Mouse (Mus musculus) heart, postnatal 0 days (tissue): ENCODE measurements at regions not wholly inside any gene's neighbourhood (a gene's known extent, or its start where the extent isn't known, plus 50 kb on each side); places are given as distances from the start of the nearest gene placed in this dataset.

Source experiments
- CTCF ChIP-seq: IDR thresholded peaks from 2 replicates; pipeline ENCODE4 v1.5.1; 2016; ENCODE audit warnings: antibody characterized with exemption, control low read depth, low read depth
- EP300 ChIP-seq: IDR thresholded peaks from 2 replicates; pipeline ENCODE4 v1.6.1; 2016; ENCODE audit warnings: antibody characterized with exemption, low read depth

- TF ChIP-seq CTCF: no peak
- no peak for TF ChIP-seq EP300
Measured at GRCm38 (mm10) chr6:98626435-98626834, 283.9 kb upstream of the Gm765 start.
